Mouse (Mus musculus) CD4-positive helper T cell, adult 2 months (primary cell): ENCODE measurements around the gene Prkci.

Experiments
- DNase-seq: peaks from one replicate; pipeline ENCODE4 v3.0.0-alpha.2; 2012; ENCODE audit warnings: low read depth, missing footprints, low spot score

Gene Prkci

DNA sequence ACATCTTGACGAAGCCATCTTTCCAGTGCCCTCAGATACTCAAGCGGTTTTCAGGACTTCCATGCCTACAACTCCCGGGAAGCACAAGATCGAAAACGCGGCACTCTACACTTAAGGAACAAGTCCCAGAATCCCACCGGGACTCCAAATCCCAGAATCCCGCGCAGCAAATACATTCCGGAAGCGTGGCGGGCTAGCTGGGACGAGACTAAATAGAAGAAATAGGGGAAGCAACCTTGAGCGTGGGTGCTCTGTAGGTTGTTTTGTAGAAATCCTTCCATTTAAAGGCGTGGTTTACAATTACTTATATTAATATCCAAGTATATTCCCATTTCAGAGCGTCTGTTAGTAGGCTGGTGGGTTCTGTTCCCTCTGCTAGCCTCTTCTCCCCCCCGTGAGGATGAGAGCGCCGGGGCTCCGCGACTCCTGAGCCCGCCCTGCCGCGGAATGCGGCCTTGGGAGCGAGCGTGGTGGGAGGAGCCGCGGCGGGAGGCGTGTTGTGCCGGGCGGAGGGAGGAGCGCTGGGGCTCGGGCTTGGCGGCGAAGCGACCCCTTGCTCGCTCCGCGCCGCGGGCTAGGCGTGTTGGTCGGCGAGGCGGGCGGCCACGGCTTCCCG is at the start of gene Prkci:
TSS of gene Prkci (plus strand) at position 465 of the 616 bp plus-strand sequence.
- DNase-seq: peak; percentile 92

DNA sequence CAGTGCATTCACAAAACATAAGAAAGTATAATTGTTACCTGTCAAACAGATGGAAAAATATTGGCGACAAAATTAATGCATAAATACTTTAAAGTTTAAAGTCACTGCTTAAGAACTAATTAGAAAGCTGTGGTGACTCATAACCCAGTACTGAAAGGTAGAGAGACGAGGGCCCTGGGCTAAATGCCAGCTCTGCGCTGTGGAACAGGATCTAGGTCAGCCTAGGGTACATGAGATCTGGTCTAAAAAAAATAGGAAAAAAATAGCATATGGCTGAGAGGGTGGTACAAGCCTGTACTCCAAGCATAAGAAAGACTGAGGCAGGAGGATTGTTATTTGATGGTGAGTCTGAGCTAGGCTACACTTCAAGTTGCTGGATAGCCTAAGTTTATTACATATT is 43.9 kb upstream of the Prkci start:
- DNase-seq: peak; percentile 39

DNA sequence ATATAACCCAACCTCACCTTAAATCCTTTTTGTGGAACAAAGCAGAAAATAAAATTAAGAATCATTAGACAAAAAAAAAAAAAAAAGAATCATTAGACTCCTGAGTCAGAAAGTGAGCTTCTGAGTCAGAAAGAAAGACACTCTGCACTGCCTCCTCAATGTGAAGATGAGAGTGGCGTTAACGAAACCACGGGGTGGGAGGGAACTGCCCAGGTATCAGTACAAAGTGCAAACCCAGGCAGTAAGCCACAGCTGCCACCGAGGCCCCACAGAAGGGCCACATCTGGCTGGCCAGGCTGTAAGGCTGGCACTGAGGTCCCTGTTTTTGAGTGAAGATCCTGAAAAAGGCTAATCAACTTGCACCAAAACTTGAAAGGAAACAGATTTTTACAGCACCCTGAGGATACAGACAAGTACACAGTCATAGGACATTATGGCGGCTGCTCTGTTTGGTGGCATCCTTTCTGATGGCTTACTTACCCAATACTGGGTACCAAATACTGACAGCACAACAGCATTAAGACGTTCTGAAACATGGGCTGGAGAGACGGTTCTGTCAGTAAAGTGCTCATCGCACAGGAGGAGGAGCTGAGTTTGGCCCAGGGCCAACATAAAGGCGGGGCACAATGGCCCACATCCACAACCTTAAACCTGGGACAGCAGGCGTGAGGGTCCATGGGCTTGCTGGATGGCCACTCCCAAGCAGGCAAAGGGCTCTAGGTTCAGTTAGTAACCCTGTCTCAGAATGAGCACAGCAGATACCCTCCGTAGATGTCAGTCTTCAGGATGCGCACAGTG is 43.1 kb upstream of the Prkci start:
- peak; percentile 70 for DNase-seq

DNA sequence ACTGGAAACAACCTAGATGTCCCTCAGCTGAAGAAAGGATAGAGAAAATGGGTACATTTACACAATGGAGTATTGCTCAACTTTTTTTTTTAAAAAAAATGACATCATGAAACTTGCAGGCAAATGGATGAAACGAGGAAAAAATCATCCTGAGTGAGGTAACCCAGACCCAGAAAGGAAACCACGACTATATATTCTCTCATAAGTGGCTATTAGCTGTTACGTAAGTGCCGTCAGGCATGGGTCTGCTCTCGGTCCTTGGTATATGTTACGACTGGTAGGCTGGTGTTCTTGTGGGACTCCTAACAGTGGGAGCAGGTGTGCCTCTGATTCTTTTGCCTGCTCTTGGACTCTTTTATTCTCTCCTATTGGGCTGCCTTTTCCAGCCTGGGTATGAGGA is 39.2 kb upstream of the Prkci start:
- no peak for DNase-seq

DNA sequence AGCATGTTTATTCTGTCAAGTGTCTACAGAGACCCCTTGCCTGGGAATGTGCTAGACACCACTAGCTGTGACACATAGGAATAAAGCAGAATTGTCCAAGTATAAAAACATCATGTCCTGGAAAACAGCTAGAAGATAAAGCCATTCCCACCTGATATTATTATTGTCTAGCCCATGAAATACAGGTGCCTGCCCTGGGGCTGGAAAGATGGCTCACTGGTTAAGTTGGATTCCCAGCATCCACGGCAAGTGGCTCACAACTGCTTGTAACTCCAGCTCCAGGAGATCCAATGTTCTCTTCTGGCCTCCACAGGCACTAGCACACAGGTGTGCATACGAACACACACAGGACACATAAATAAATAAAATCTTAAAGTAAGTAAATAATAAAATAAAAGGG is 36.8 kb upstream of the Prkci start:
- DNase-seq: no peak

DNA sequence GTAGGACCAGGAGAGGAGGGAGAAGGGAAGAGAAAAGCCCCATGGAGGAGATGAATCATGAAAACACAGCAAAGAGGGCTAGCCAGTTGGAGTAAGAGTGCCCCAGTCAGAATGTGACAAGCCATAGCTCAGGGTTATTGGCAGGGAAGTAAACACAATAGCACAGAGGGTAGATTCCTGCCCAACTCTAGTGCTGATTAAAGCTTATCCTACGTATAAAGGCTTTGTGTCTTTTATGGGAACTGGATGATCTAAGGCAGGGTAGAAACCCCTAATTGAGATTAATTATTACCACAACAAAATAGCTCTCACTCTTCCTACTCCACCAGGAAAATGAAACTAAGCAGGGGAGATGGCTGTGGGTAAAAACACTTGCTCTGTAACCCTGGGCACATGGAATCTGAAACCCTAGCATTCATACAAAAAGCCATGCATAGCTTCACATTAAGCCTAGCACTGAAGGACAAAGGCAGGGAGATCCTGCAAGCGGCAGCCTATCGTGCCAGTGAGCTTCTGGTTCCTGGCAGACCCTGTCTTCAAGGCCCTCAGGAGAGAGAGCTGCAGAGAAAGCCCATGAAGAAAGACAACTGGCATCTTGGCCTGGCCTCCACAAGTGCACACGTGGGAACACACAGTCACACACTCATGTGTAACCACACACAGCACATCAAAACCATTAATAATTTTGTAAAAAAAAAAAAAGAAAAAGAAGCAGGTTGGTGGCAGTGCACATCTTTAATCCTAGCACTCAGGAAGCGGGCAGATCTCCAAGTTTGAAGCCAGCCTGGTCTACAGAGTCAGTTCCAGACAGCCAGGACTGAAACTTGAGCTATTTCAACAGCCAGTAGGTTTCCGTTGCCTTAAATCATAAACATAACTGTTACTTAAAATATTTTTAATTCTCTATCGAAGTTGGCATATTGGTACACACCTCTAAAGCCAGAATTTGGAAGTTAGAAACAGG is 35.4 kb upstream of the Prkci start:
- DNase-seq: no peak

DNA sequence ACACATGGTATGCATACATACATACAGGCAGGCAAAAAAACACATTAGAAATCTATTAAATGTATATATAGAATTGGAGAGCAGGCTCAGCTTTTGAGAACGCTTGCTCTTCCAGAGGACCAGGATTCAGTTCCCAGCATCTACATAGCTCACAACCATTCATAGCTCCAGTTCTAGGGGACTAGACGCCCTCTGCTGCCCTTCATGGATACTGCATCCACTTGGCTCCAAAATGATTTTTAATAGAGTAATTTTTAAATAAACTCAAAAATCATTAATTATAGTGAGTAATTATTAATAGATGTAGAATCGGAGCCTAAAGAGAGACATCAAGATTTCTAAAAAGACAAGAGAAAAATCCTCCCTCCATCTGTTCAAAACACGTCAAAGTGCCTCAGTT is 32.4 kb upstream of the Prkci start:
- no peak for DNase-seq

DNA sequence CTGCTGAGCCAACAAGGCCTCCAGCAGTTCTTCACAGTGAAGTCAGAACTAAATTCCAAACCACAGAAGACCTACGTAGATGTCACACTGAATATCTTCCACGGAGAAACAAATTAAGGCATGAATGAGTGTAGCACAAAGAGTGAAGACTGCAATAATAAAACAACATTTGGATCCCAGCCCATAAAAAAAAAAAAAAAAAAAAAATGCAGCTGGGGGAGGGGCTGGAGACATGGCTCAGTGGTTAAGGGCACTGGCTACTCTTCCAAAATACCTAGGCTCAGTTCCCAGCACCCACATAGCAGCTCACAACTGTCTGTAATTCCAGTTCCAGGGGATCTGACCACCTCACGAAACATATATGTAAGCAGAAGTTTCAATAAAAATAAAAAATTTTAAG is 31.3 kb upstream of the Prkci start:
- DNase-seq: no peak

DNA sequence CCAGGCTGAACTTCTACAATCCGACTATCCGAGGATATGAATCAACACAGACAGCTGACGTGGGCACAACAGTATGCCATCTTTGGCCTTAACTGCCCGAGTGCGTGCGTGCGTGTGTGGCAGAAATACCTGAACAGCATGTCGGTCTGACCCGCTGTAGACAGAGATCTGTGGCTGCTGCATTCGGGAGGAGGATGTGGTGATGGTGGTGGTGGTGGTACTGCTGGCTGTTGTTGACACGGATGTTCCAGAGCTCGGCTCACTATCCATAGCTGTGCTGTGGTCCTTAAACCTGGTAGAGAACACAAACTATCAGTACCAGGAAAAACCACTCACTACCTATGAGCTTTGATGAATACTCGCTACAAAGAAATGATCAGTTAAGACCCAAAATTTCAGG is 29.9 kb upstream of the Prkci start:
- peak; percentile 70 for DNase-seq

DNA sequence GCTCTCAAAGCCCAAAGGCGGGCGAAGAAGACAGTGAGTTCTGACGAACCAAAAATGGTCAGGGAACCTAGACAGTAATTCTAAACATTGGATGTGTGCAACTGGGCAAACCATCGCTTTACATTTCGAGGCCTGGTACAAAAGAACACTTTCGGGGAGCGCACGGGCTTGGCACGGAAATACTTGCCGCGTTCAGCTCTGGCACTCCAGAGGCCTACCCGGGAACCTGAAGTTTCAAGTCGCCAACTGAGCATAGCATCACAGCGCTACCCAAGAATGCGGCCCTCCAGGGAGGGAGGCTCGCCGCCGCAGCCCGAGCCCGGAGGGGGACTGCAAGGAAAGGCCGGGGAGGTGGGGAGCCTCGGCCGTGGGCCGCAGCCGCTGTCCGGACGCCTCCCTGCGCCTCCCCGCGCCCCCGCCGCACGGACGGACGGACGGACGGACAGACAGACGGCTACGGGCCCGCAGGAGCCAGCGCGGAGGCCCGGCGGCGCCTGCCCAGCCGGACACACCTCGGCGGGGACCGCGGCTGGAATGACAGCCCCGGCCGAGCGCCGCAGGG is 26.9 kb upstream of the Prkci start:
- DNase-seq: peak; percentile 72

DNA sequence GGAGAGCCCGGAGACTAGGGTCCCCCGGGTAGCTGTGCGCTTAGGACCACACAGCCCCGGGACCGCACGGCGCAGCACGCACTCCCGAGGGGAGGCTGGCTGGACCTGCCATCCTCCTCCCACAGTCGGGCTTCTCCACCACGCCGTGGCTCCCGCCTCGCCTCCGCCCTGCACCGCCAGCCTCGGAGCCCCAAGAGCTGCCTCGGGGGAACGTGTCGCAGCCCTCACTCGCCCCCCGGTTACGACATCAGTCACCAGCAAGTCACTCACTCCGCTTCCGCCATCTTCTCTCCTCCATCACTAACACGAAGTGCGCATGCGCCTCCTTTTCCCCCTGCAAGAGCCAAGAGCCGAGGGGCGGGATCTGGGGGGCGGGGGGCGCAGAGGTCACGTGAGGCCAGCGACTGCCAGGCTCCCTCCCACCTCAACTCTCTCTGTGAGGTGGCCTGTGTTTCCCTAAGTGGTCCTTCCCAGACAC is 26.4 kb upstream of the Prkci start, which contains the start of gene Phc3:
TSS of gene Phc3 (minus strand) at position 312 of the 478 bp plus-strand sequence.
- peak; percentile 94 for DNase-seq

DNA sequence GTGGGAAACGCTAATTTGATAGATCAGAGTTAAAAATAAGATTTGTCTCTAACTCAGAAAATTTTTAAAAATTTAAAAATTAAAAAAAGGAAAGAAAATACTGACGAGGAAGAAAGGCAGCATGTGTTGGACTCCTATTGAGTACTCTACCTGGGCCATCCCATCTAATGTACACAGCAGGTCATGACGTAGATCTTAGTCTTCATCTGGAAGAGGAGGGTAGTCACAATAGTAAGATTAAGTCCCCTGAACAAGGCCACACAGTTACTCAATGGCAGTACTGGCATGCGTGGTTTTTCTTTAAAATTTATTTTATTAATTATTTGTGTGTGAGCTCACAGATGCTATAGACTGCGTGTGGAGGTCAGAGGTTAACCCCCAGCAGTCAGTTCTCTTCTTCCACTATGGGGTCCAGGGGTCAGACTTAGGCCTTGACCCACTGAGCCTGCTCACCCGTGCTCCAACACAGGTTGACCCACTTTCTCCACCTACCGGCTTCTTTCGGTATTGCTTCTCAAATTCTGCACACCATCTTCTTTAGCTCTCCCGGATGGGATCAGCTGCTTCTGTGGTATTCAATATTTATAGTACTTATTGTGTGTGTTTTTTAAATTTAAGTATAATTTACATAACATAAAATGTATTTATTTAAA is 20.3 kb upstream of the Prkci start:
- DNase-seq: peak; percentile 70

DNA sequence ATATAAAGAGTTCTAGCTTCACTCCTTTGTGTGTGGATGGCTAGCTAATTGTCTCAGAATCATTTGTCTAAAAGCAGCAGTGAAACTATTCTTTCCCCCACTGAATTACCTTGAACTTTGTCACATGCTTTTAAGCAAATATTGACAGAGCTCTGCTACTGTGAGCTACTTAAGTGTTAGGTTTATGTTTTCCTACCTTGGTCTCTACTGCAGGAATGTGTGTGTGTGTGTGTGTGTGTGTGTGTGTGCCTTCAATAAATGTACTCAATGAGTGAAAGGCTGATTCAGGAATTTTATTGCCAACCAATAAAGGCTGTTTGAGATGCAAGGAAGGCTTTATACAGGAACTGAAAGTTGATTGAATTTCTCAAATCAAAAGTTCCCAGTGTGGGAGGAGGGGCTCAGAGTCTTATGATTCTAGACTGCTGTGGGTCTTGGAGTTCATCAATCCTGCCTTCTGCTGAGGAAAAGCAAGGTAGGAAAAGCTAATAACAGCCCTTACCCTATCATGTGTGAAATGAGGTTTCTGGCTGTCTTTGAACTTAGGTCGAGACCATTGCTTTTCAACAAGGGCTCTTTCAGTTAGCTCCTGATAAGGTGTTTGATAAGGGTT is 18.4 kb upstream of the Prkci start:
- no peak for DNase-seq

DNA sequence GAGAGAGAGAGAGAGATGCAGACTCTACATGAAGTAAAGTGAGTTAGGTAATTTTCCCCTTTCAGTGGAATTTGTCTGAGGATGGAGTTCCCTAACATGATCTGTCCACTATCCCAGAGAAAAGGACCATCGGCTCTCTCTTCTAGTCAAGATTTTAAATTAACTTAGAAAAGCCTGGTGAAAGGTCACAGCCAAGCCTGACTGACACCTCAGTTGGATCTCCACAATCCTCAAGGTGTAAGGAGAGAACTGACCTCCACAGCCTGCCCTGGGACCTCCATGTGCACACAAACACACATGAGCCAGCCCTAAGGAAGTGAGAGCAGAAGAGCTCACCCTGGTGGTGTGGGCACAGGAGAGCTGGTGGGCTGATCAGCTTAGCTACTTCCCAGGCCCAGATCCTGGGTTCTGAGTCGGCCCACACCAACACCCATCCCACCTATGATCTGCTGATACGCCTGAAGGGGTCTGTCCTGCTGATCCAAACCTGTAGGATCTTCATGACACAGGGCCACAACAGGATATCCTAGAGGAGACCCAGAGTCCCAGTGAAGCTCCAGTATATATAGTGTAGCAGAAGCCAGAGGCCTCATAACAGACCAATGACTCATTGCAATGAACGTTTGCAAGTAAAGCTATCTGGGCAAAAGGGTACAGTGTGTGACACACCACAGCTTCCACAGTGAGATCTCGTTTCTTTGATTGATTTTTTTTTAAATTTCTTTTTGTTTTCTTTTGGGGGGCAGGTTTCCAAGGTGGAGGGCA is 13.7 kb upstream of the Prkci start:
- DNase-seq: no peak

DNA sequence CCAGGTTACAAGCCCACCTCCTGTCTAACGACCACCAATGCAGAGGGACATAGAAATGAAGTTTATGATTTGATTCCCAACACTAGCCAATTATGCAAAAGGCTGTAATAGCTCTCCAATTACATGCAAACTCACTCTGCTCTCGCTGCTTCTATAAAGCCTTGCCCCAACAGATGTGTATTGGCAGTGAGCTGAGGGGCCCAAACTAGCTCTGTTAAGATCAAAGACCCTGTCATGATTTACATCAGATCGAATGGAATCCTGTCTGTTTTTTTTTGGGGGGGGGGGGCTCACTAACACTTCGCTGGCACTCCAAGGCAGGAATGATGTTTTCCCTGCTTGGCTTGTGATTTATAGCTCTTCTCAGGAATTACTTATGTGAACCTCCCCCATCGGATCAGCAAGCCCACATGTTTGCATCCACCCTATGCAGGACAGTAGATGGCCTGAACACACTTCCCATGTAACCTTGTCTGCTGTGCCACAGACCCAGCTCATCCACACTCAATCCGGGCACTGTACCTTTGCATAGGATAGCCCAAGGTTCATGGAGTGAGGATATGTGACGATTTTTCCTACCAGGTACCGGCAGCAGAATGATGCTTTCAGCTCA is 12.5 kb upstream of the Prkci start:
- DNase-seq: no peak

DNA sequence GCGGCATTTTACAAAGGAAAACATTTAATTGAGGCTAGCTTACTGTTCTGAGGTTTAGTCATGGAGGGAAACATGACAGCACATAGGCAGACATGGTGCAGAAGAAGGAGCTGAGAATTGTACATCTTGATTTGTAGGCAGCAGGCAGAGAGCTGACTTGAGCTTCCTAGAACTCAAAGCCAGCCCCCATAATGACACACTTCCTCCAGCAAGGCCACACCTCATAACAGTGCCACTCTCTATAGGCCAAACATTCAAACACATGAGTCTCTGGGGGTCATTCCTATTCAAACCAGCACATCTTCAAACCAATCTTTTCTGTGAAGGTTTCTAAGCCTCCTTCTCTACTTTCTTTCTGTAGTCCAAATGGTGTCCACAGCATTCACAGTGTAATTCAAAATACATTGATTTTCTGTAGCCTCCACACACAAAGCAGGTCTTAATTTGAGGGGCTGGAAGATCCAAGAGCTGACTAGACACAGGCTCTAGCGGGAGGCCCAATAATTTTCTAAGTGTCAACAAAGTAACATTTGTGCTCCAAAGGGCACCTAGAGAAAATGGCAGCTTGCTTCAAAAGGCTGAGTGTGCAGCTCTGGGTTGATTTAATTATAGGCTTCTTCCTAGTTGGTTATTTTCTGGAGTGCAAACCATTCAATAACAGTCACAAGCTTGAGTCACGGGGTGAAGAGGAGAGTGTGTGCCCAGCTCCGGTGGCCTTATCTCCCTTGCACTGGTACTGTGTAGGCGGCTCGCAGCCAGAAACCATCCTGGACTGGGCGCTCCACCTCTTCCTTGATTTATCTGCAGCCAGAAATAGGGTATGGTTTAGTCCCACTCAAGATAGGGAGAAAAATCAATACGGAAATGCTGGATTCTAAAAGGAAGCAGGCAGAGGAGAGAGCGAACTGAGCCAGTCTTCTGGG is 7.9 kb upstream of the Prkci start:
- DNase-seq: no peak

DNA sequence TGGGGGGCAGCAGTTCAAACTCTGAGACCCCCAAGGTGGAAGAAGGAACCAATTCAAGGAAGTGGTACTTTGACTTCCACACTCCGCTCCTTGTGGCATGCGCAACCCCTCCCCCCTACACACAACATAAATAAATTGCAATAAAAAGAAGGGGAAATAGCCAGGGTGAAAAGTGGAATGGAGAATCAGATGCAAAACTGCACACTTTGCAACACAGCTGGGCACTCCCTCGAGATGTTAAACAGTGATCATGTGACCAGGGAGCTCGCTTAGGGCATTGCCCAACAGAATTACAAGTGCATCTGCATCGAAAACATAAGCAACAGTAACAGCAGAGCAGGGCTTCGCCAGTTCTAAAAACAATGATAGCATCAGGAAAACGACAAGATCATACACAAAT is 3.4 kb upstream of the Prkci start:
- DNase-seq: no peak

DNA sequence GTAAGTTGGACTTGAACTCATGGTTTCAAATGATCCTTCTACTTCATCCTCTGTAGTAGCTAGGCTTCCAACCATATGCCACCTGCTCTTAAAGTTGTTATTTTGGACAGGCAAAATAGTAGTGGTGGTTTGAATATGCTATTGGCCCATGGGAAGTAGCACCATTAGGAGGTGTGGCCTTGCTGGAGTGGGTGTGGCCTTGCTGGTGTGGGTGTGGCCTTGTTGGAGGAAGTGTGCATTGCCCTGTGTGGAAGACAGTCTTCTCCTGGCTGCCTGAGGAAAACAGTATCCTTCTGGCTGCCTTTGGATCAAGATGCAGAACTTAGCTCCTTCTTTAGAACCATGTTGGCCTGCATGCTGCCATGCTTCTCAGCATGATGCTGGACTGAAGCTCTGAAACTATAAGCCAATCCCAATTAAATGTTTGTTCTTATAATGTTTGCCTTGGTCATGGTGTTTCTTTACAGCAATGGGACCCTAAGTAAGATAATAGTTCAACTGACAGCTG is 2.4 kb upstream of the Prkci start:
- peak; percentile 36 for DNase-seq
